Mouse (Mus musculus): ENCODE results near the gene Thsd4.

The Thsd4 gene

GRCm38 (mm10) chr9:60516379-60516778 lies 5.5 kb downstream of the Thsd4 start:
- DNase-seq: no peak

GRCm38 (mm10) chr9:60513329-60513788 lies 8.5 kb downstream of the Thsd4 start:
- DNase-seq: no peak

GRCm38 (mm10) chr9:60510876-60511275 lies 11.0 kb downstream of the Thsd4 start:
- DNase-seq: no peak

DNA sequence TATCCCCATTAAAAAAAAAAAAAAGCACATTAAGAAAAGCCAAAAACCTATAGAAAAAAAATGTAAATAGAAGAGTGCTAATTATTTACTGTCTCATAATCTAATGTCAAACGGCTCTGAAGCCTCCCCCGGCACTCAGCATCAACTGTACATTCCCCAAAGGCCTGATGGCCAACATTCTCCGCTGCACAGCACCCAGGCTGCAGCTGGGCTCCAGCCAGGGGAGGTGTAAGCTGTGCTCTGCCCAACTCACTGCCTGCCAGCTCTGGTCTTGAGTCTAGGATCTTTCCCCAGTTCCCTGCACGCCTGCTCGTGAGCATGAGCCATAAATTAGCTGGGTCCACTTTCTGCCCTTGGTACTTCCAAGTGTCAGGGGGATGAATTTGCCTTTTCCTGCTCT lies 15.7 kb downstream of the Thsd4 start:
- no peak for DNase-seq

- DNase-seq: no peak
These were observed 17.2 kb downstream of the Thsd4 start for GRCm38 (mm10) chr9:60504378-60505285.

- no peak for DNase-seq
These were observed 19.6 kb downstream of the Thsd4 start for GRCm38 (mm10) chr9:60502220-60502619.

GRCm38 (mm10) chr9:60501504-60502179 lies 20.2 kb downstream of the Thsd4 start:
- no peak for DNase-seq

GRCm38 (mm10) chr9:60492275-60492974 lies 29.4 kb downstream of the Thsd4 start:
- DNase-seq: no peak

- no peak for DNase-seq
These were observed 30.3 kb downstream of the Thsd4 start for GRCm38 (mm10) chr9:60491489-60492100.

GRCm38 (mm10) chr9:60491079-60491478 lies 30.8 kb downstream of the Thsd4 start:
- no peak for DNase-seq

- DNase-seq: no peak
These were observed 33.0 kb downstream of the Thsd4 start for GRCm38 (mm10) chr9:60488816-60489215.

- no peak for DNase-seq
These were observed 39.7 kb downstream of the Thsd4 start for GRCm38 (mm10) chr9:60482165-60482564.

- DNase-seq: no peak
These were observed 41.8 kb downstream of the Thsd4 start for GRCm38 (mm10) chr9:60480052-60480451.

DNA sequence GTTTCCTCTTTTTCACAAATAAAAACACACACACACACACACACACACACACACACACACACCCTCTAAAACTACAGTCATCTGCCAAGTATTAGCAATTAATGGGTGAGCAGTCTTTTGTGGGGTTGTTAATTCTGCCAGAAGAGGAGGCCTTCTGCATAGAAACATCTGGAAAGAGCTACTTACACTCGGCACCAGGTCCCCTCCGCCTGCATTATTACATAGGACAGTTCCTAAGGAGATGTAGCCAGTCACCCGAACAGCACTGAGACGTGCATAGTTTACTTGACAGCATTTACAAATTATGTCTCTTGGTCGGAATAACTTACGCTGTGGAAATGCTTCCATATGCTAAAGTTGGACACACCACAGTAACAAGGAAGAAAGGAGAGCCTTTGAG lies 43.0 kb downstream of the Thsd4 start:
- no peak for DNase-seq

DNA sequence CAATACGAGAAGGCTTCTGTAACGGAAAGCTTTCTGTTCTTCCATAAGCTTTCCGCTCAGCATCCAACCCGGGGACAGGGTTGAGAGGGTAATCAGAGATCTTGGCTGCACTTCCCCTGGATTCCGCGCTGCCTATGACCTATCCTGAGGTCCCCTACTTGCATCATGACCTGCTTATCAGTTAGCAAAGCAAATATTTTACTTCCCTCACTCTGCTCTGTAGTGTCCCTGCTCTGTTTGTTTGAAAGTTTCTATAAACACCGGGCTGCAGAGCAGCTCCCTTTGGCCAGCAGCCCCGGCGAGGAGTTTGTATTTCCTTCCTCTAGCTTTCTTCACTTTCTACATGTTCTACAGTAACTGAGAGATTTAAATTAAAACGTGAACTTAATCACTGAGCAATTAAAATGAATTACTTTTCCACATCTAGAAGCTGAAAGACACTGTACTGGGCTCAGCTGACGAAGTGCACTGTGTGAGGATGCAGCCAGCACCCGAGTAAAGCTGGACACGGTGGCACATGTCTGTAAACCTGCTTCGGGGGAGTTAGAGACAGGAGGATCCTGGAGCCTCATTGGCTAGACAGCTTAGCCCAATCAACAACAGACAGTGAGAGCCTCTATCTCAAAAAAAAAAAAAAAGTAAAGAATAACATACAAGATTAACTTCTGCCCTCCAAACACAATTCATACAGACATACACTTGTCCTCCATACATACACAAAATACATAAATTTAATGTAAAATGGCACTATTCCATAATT lies 43.7 kb downstream of the Thsd4 start:
- DNase-seq: no peak

DNA sequence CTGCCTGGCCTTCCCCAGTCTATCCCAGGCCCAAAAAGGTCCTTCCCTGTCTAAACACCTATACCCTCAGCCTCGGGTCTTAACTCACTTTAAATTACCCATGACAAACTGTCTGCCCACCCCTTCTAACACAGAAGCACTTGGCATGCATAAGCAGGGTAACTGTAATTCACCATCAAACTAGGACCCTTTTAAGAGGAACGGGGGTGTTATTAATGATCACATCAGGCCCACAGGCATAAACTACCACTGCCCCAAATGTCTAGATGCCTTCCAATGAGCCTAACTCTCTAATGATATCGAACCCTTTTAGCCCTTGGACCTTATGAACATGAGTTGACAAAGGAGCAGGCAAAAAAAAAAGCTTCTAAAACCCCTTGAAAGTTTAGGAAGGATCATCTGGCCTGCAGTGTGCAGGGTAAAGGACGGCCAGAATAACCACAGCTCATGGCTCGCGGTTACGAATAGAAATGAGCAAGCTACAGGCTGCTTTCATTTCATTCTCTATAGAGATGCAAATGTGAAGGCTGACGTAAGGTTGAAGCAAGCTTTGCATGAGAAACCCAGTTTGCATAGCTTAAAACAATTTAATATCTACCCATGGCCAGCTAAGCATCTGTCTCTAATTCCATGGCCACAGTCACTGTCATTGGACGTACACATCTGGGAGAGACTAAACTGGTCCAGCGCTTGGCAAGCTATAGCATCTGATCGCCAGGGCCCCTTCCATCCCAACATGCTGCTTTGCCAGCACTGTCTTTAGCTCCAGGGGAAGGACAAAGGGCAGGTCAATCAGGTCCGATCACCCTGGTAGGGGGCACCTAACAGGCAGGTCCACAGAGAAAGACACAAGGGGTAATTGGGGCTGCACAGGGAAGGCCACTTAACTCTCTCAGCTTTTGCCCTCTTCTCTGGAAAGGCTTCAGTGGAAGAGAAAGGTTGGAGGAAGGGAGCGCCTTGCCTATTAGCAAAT lies 61.5 kb downstream of the Thsd4 start:
- DNase-seq: no peak

DNA sequence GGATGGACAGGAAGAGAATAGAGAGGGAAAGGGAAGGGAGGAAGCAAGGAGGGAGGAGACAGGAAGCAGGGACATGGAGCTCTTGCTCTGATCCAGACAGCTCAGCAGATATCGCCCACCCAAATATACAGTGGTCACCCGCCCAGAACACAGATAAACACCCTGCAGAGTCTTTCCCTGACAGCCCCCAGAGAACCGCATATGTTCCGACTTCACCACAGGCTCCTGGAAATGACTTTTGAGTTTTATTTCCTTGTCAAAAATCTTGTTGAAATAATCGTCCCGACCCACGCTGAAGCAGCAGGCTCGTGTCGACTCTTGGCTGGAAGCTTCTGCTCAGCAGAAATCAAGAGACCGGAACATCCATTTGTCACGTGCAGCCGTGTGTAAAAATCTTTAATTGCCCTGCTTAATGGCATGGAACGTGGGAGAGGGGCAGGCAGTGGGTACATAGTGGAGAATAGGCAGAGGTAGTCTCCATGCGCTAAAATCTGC lies 63.3 kb downstream of the Thsd4 start:
- DNase-seq: no peak

GRCm38 (mm10) chr9:60457359-60458210 lies 64.3 kb downstream of the Thsd4 start:
- DNase-seq: peak; percentile 44

GRCm38 (mm10) chr9:60456651-60457050 lies 65.2 kb downstream of the Thsd4 start:
- DNase-seq: peak; percentile 41

All from right cerebral cortex, postnatal 14 days (tissue).